Mouse (Mus musculus) kidney, embryonic 16.5 days (tissue): ENCODE data around the gene Med31. TPM values are rescaled to one million over a fixed set of nuclear protein-coding genes. Genes with fewer than 3 reads are reported as not detected.

Source experiments
- ATAC-seq: fragments of 200-750 bp; cut with Nextera tagmentation; 2 replicates; pipeline ENCODE4 v1.8.0; 2017; ENCODE audit warnings: moderate TSS enrichment; ENCODE audit not compliant: low FRiP score, low TSS enrichment
- H3K27ac ChIP-seq: fragments of 300-500 bp; sonication (generic); 2 replicates; pipeline ENCODE4 v1.5.1; 2014; ENCODE audit warnings: low read length
- H3K27me3 ChIP-seq: fragments of 300-500 bp; sonication (generic); 2 replicates; pipeline ENCODE4 v1.6.1; 2014; ENCODE audit warnings: low read length, control low read depth, mixed read lengths; ENCODE audit not compliant: insufficient read depth
- H3K36me3 ChIP-seq: fragments of 300-500 bp; sonication (generic); 2 replicates; pipeline ENCODE4 v1.6.1; 2014; ENCODE audit warnings: low read length, control low read depth, mixed read lengths; ENCODE audit not compliant: insufficient read depth
- H3K4me1 ChIP-seq: fragments of 300-500 bp; sonication (generic); 2 replicates; pipeline ENCODE4 v1.6.1; 2014; ENCODE audit warnings: low read length, control low read depth, mixed read lengths; ENCODE audit not compliant: insufficient read depth
- H3K4me2 ChIP-seq: fragments of 300-500 bp; sonication (generic); replicated peaks from 2 replicates; pipeline ENCODE4 v1.6.1; 2014; ENCODE audit warnings: low read depth, low read length
- H3K4me3 ChIP-seq: fragments of 300-500 bp; sonication (generic); 2 replicates; pipeline ENCODE4 v1.5.1; 2014; ENCODE audit warnings: mild to moderate bottlenecking, low read length
- H3K9ac ChIP-seq: fragments of 300-500 bp; sonication (generic); replicated peaks from 2 replicates; pipeline ENCODE4 v1.6.1; 2014; ENCODE audit warnings: low read length
- H3K9me3 ChIP-seq: fragments of 300-500 bp; sonication (generic); 2 replicates; pipeline ENCODE4 v1.6.1; 2016; ENCODE audit warnings: low read length, control low read depth
- WGBS: fragments of 180-500 bp; shearing (Covaris S2); extraction: QIAGEN DNeasy Blood & Tissue Kit; methylation state at CpG from one replicate; pipeline ENCODE4 v1.1.7; 2014; 5-methylcytosine and 5-hydroxymethylcytosine counted together
- polyA plus RNA-seq: library from polyadenylated mRNA; unstranded; fragments of >200 nt; fragmentation: Nextera tagmentation; extraction: Ambion mirVana; gene quantifications from 2 replicates; pipeline ENCODE4 v1.2.1, GENCODE M21; 2015

Med31 gene
- polyA plus RNA-seq, result 45.5 and 46.1 TPM in 2 replicates

GRCm38 (mm10) chr11:72215410-72215797 is at the start of gene Med31:
TSS of gene Med31 (minus strand) at chr11:72215592.
- Histone ChIP-seq H3K4me3 (peak within 1 kb of the TSS; percentile 64), H3K27ac (peak within 1 kb of the TSS; percentile 66), H3K9ac (peak within 1 kb of the TSS; percentile 71), H3K36me3 (peaks cover 12% of the 10 kb centered on the region; the same call in 1 of the 2 replicates), H3K4me1 (peaks cover 3% of the 10 kb centered on the region; the same call in 1 of the 2 replicates), H3K27me3 (no peaks in the 10 kb centered on the region), H3K4me2 (peak within 1 kb of the TSS; percentile 99), H3K9me3 (no peaks in the 10 kb centered on the region)
- ATAC-seq, result peak; percentile 80
- under 1% methylated on average over 29 of the region's 29 CpGs for WGBS

- H3K27me3 ChIP-seq, result no peaks in the 10 kb centered on the region
- H3K4me1 ChIP-seq, result no peaks in the 10 kb centered on the region
- no peak overlapping the region for H3K4me2 ChIP-seq
- no peak overlapping the region for H3K9ac ChIP-seq
- ATAC-seq, result no peak
- H3K9me3 ChIP-seq, result no peaks in the 10 kb centered on the region
- H3K27ac ChIP-seq, result no peak overlapping the region
- H3K4me3 ChIP-seq, result no peak overlapping the region
- 78% methylated on average over 2 of the region's 2 CpGs for WGBS
- H3K36me3 ChIP-seq, result no peaks in the 10 kb centered on the region
Measured at GRCm38 (mm10) chr11:72256441-72256840, 41.0 kb upstream of the Med31 start.

- no peak overlapping the region for H3K9ac ChIP-seq
- ATAC-seq, result no peak
- H3K27ac ChIP-seq, result no peak overlapping the region
- H3K4me2 ChIP-seq, result no peak overlapping the region
- H3K4me1 ChIP-seq, result no peaks in the 10 kb centered on the region
- 89% methylated on average over 4 of the region's 4 CpGs for WGBS
- no peaks in the 10 kb centered on the region for H3K9me3 ChIP-seq
- H3K36me3 ChIP-seq, result no peaks in the 10 kb centered on the region
- no peaks in the 10 kb centered on the region for H3K27me3 ChIP-seq
- no peak overlapping the region for H3K4me3 ChIP-seq
Measured at GRCm38 (mm10) chr11:72255629-72256028, 40.2 kb upstream of the Med31 start.

- whole genome bisulfite sequencing, result 79% methylated on average over 8 of the region's 8 CpGs
- Histone ChIP-seq H3K4me3 (no peak overlapping the region), H3K9me3 (no peaks in the 10 kb centered on the region), H3K27me3 (no peaks in the 10 kb centered on the region), H3K4me1 (no peaks in the 10 kb centered on the region), H3K4me2 (no peak overlapping the region), H3K9ac (no peak overlapping the region), H3K36me3 (no peaks in the 10 kb centered on the region), H3K27ac (no peak overlapping the region)
- no peak for ATAC-seq
Measured at GRCm38 (mm10) chr11:72245196-72245753, 29.9 kb upstream of the Med31 start.

GRCm38 (mm10) chr11:72240062-72240860 is 24.9 kb upstream of the Med31 start:
- no peaks in the 10 kb centered on the region for H3K4me1 ChIP-seq
- H3K4me2 ChIP-seq, result no peak overlapping the region
- no peaks in the 10 kb centered on the region for H3K9me3 ChIP-seq
- H3K36me3 ChIP-seq, result no peaks in the 10 kb centered on the region
- ATAC-seq, result no peak
- H3K9ac ChIP-seq, result no peak overlapping the region
- H3K27ac ChIP-seq, result no peak overlapping the region
- H3K4me3 ChIP-seq, result no peak overlapping the region
- no peaks in the 10 kb centered on the region for H3K27me3 ChIP-seq
- 73% methylated on average over 4 of the region's 4 CpGs for WGBS

GRCm38 (mm10) chr11:72234013-72234412 is 18.6 kb upstream of the Med31 start:
- H3K4me1 ChIP-seq, result no peaks in the 10 kb centered on the region
- no peak overlapping the region for H3K4me3 ChIP-seq
- H3K9ac ChIP-seq, result no peak overlapping the region
- no peak overlapping the region for H3K4me2 ChIP-seq
- no peak overlapping the region for H3K27ac ChIP-seq
- no peaks in the 10 kb centered on the region for H3K9me3 ChIP-seq
- no peaks in the 10 kb centered on the region for H3K27me3 ChIP-seq
- 53% methylated on average over 5 of the region's 5 CpGs for WGBS
- no peaks in the 10 kb centered on the region for H3K36me3 ChIP-seq
- ATAC-seq, result no peak

GRCm38 (mm10) chr11:72232991-72233390 is 17.6 kb upstream of the Med31 start:
- Histone ChIP-seq H3K4me2 (no peak overlapping the region), H3K9me3 (no peaks in the 10 kb centered on the region), H3K27me3 (no peaks in the 10 kb centered on the region), H3K4me3 (no peak overlapping the region), H3K36me3 (no peaks in the 10 kb centered on the region), H3K9ac (no peak overlapping the region), H3K4me1 (no peaks in the 10 kb centered on the region), H3K27ac (no peak overlapping the region)
- 54% methylated on average over 1 of the region's 1 CpGs for WGBS
- no peak for ATAC-seq

- 84% methylated on average over 7 of the region's 7 CpGs for WGBS
- no peak overlapping the region for H3K4me2 ChIP-seq
- H3K36me3 ChIP-seq, result no peaks in the 10 kb centered on the region
- H3K27ac ChIP-seq, result no peak overlapping the region
- no peaks in the 10 kb centered on the region for H3K9me3 ChIP-seq
- no peak for ATAC-seq
- H3K4me1 ChIP-seq, result no peaks in the 10 kb centered on the region
- H3K9ac ChIP-seq, result no peak overlapping the region
- H3K4me3 ChIP-seq, result no peak overlapping the region
- no peaks in the 10 kb centered on the region for H3K27me3 ChIP-seq
Measured at GRCm38 (mm10) chr11:72232068-72232467, 16.7 kb upstream of the Med31 start.

GRCm38 (mm10) chr11:72228513-72228912 is 13.1 kb upstream of the Med31 start:
- H3K27ac ChIP-seq, result no peak overlapping the region
- 86% methylated on average over 4 of the region's 4 CpGs for WGBS
- H3K36me3 ChIP-seq, result no peaks in the 10 kb centered on the region
- H3K4me2 ChIP-seq, result no peak overlapping the region
- no peak overlapping the region for H3K4me3 ChIP-seq
- H3K4me1 ChIP-seq, result no peaks in the 10 kb centered on the region
- ATAC-seq, result no peak
- H3K9me3 ChIP-seq, result no peaks in the 10 kb centered on the region
- no peaks in the 10 kb centered on the region for H3K27me3 ChIP-seq
- no peak overlapping the region for H3K9ac ChIP-seq

GRCm38 (mm10) chr11:72226901-72227300 is 11.5 kb upstream of the Med31 start:
- Histone ChIP-seq H3K4me1 (no peaks in the 10 kb centered on the region), H3K9ac (no peak overlapping the region), H3K27me3 (no peaks in the 10 kb centered on the region), H3K9me3 (no peaks in the 10 kb centered on the region), H3K36me3 (no peaks in the 10 kb centered on the region), H3K27ac (no peak overlapping the region), H3K4me2 (no peak overlapping the region), H3K4me3 (no peak overlapping the region)
- no peak for ATAC-seq
- 86% methylated on average over 6 of the region's 6 CpGs for WGBS
